Mouse (Mus musculus) brain, embryonic 14.5 days (tissue): ENCODE measurements at regions not wholly inside any gene's neighbourhood (a gene's known extent, or its start where the extent isn't known, plus 50 kb on each side); places are given as distances from the start of the nearest gene placed in this dataset.

ENCODE experiments used
- DNase-seq: peaks from one replicate; pipeline ENCODE4 v3.0.0-alpha.2; 2011; ENCODE audit warnings: low read depth
- CTCF ChIP-seq: fragments of 200-500 bp; IDR thresholded peaks from 2 replicates; pipeline ENCODE4 v1.5.1; 2012; ENCODE audit warnings: inconsistent platforms, mild to moderate bottlenecking, moderate library complexity, borderline replicate concordance; ENCODE audit not compliant: insufficient read depth, insufficient read length; ENCODE audit errors: extremely low read depth
- POLR2A ChIP-seq: fragments of 200-500 bp; IDR thresholded peaks from 2 replicates; pipeline ENCODE4 v1.6.1; 2012; ENCODE audit warnings: mild to moderate bottlenecking, inconsistent platforms, borderline replicate concordance; ENCODE audit not compliant: poor library complexity, insufficient read depth, insufficient read length, severe bottlenecking; ENCODE audit errors: extremely low read depth

DNA sequence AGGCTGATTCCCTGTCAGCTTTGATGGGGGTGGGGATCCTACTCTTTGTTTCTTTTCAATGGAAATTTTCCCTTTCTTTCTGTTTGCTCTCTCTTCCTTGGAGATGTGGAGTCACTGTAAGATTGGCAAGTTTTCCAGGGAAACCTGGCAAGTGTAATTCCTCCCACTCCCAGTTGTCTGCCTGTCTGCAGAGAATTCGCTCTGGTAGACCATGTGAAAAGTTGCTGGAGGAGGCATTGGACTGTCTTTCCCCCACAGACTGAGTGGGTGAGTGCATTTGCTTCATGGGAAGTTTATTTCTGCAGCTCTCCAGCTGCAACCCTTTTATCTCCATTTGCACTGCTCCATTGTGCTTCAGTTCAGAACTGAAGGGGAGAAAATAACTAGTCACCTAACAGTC, 3561.3 kb downstream of the 9330182O14Rik start:
- TF ChIP-seq CTCF: no peak
- no peak for TF ChIP-seq POLR2A
- DNase-seq: peak; percentile 5

DNA sequence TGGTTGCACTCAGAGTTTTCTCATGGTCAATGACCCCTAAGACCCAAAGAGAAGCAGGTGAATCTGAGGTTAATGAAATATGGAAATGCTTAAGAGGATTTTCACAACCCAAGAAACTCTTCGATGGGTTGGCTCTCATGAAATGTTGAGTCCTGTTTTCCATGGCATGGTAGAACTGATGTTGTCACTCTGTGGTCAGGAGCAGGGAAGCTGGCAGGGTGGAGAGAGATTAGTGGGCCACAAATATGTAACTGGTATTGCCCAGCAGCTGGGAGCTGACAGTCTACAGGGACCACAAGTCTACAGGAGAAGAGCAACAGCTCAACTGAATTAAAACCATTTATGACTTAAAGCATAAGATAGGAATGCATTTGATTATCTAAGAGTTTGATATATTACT, 3582.9 kb downstream of the 9330182O14Rik start:
- no peak for DNase-seq
- TF ChIP-seq POLR2A (no peak), CTCF (no peak)

DNA sequence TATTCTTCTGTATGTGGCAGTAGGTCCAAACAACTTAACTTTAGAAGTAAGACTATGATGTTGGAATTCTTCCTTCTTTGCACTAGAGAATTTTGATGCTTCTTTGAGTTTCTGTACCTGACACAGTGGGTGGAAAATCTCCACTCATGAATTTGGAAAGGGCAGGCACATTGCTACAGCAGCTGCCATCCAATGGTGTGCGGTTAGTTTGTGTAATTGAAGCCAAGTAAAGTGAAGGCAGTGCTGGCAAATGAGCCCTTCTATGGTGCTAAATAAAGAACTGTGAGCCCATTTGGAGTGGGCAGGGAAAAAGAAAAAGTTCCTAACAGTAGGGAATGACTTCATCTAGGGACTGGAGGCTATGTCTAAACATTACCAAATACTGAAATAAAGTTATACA, 3583.4 kb downstream of the 9330182O14Rik start:
- TF ChIP-seq POLR2A: no peak
- TF ChIP-seq CTCF: no peak
- no peak for DNase-seq

DNA sequence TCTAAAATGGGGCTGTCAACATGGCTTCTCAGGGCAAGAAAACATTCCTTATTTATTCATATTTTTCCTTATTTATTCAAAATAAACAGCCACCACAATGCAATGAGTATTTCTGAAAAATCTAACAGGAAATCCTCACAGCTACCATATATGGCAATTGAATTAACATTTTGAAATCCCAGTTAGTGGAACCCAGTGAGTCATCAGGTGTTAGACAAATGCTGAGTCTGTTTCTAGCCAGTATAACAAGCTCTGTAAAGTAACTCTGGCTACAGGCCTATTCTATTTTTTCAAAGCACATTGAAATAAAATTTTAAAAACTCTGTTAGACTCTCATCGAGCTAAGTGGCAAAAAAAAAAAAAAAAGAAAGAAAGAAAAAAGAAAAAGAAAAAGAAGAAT, 3586.8 kb downstream of the 9330182O14Rik start:
- no peak for TF ChIP-seq POLR2A
- TF ChIP-seq CTCF: no peak

DNA sequence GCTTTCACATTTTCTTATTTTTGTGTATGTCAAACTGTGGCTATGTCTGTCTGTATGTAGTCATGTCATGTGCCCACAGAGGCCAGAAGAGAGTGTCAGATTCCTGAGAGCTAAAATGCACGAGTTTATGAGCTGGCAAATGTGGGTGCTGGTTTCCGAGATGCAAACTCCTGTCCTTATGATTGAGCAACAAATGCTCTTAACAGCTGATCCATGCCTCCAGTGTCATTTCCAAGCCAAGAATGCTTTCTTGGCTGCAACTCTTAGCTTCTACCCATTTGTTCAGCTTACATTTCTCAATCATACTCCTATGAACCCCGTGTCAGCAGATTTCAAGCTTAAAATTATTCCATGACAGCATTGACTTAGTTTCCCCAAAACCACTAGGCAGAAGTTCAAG, 3601.5 kb downstream of the 9330182O14Rik start:
- no peak for TF ChIP-seq POLR2A
- no peak for TF ChIP-seq CTCF
- peak; percentile 4 for DNase-seq

More for the DNA sequence above, 3586.8 kb downstream of the 9330182O14Rik start:
- DNase-seq: no peak

DNA sequence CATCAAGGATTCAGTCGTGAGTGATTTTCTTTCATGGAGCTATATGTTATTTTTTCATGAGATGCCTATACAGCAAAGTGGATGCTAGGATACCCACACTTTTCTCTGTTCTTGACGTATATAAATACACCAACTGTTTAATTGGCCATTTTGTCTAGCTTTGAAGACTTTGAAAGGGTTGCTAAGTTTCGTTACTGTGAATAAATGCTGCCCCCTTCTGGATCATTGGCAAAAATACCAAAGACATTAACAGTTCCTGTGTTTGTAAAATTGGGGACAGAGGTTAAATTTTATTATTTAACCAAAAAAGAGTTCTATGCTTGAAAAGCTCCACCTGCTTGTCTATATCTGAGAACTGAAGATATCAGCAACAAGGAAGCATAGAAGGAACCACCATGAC, 3624.1 kb downstream of the 9330182O14Rik start:
- peak; percentile 72 for DNase-seq
- TF ChIP-seq CTCF: no peak
- TF ChIP-seq POLR2A: no peak

DNA sequence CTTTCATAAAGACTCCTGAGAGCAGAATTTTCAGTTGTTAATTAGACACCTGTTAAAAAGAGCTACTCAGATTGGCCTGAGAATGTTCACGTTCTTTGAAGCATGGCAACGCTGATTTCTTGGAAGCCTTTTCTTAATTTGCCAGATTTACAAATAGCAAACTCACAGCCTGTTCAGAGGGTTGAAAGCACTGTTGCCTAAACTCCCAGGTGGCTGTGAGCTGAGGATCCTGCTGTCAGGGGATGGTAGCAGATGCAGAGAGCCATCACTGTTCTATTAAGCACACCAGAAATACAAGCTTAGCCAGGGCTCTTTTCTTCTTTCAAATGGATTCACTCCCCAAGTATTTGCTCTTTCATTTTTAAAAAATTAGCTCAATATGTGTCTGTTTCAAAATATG, 3630.4 kb downstream of the 9330182O14Rik start:
- DNase-seq: peak; percentile 66
- TF ChIP-seq POLR2A (no peak), CTCF (no peak)

DNA sequence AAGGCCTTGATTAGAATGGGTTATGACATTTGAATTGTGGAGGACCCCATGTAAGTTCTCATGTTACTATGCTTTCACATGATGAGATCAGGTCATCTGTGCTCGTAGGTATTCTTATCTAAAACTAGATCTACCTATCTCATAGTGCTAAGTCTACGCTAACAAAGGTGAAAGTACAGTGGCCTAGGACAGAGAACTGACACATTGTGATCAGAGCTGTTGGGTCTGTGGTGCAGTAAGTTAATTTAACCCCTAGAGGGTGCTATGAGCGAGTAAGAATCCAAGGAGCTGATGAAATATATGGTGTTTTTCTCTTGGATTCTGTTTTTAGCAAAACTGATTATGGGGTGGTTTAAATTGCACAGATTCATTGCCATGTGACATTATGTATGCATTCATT, 3638.6 kb downstream of the 9330182O14Rik start:
- TF ChIP-seq POLR2A: no peak
- peak; percentile 52; the same call in 1 of the 2 replicates for TF ChIP-seq CTCF
- DNase-seq: peak; percentile 60

DNA sequence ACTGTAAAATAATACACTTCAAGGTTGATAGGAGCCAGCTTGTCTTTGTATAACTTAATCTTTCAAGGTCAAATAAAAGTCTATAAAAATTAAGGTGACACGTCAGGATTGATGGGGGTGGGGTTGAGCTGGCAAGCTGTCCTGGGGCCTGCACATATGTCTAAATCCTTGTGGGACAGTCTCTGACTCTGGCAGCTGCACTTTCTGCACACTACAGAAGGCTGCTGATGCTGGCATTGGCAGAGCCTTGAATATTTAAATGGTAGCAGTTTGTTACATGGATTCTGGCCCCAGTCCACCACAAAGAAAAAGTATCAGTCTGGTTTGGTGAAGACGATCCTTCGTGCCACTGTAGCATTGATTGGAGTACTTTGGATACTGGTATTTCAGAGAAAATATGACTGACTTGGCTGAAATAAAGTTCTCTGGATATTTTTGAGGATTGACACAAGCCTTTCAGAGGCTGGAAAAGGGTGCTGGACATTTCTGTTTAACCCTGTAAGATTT, 3648.0 kb downstream of the 9330182O14Rik start:
- peak; percentile 79 for DNase-seq

DNA sequence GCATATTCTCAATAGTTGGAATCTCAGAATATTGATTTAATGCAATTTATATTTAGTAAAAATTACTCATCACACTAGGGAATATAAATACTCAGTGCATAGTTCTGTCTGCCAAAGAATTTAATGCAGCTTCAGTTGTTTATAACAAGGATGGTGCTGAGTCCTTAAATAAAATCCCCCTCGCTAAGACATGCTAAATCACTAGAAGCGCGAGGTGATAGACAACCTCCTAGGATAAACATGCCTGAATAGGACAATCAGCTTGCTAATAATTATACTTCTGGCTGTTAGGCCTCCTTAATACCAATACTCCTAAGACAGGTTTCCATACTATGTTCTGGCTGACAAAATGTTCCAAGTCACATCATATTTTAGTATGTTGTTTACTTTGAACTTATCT, 3650.0 kb downstream of the 9330182O14Rik start:
- DNase-seq: peak; percentile 58
- no peak for TF ChIP-seq POLR2A
- TF ChIP-seq CTCF: no peak

DNA sequence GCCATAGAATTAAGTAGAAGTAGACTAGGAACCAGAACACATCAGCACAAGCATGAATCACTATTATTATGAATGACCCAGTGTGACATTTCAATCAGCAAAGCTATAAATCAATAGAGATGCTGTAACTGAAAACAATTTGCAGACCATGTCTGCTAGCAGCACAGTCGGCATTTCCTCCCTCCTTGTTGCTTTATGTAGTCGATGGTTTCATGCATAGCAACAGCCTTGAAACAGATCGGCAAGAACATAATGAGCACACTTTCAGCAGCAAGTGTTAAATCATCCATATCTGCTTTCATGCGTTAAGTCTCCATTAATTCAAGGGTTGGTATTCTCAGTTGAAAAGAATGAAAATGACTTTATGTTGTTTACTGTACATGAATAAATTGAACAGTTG, 3669.2 kb downstream of the 9330182O14Rik start:
- TF ChIP-seq POLR2A (no peak), CTCF (no peak)
- DNase-seq: peak; percentile 80
